Mouse (Mus musculus) kidney, postnatal 0 days (tissue): Measurements from ENCODE around the gene 1700030J22Rik. TPM values are rescaled to one million over a fixed set of nuclear protein-coding genes. Genes with fewer than 3 reads are reported as not detected.

Experiments
- ATAC-seq: fragments of 200-750 bp; cut with Nextera tagmentation; replicated peaks from 2 replicates; pipeline ENCODE4 v1.8.0; 2017; ENCODE audit warnings: low read depth, moderate number of reproducible peaks, moderate TSS enrichment, moderate library complexity; ENCODE audit not compliant: low FRiP score
- DNase-seq: peaks from one replicate; pipeline ENCODE4 v3.0.0-alpha.2; 2016; ENCODE audit warnings: low spot score
- H3K27ac ChIP-seq: fragments of 300-500 bp; sonication (generic); 2 replicates; pipeline ENCODE4 v1.5.1; 2014; ENCODE audit warnings: mild to moderate bottlenecking
- H3K27me3 ChIP-seq: fragments of 300-500 bp; sonication (generic); 2 replicates; pipeline ENCODE4 v1.6.1; 2014; ENCODE audit warnings: low read length, mixed read lengths; ENCODE audit not compliant: insufficient read depth
- H3K36me3 ChIP-seq: fragments of 300-500 bp; sonication (generic); 2 replicates; pipeline ENCODE4 v1.6.1; 2014; ENCODE audit warnings: low read length, mixed read lengths; ENCODE audit not compliant: insufficient read depth
- H3K4me1 ChIP-seq: fragments of 300-500 bp; sonication (generic); replicated peaks from 2 replicates; pipeline ENCODE4 v1.6.1; 2014; ENCODE audit warnings: antibody characterized with exemption, low read length, mixed read lengths; ENCODE audit not compliant: insufficient read depth
- H3K4me2 ChIP-seq: fragments of 300-500 bp; sonication (generic); 2 replicates; pipeline ENCODE4 v1.6.1; 2014; ENCODE audit warnings: mild to moderate bottlenecking, low read length, moderate library complexity, mixed read lengths
- H3K4me3 ChIP-seq: fragments of 300-500 bp; sonication (generic); replicated peaks from 2 replicates; pipeline ENCODE4 v1.5.1; 2014; ENCODE audit warnings: low read depth, low read length
- H3K9ac ChIP-seq: fragments of 300-500 bp; sonication (generic); 2 replicates; pipeline ENCODE4 v1.6.1; 2014; ENCODE audit warnings: low read depth, low read length
- H3K9me3 ChIP-seq: fragments of 300-500 bp; sonication (generic); replicated peaks from 2 replicates; pipeline ENCODE4 v1.6.1; 2016; ENCODE audit warnings: low read length, inconsistent platforms, mixed read lengths
- CTCF ChIP-seq: IDR thresholded peaks from 2 replicates; pipeline ENCODE4 v1.5.1; 2016; ENCODE audit warnings: antibody characterized with exemption, low read depth, mild to moderate bottlenecking, moderate library complexity
- WGBS: fragments of 180-500 bp; shearing (Covaris S2); extraction: QIAGEN DNeasy Blood & Tissue Kit; methylation state at CpG from one replicate; pipeline ENCODE4 v1.1.7; 2014; 5-methylcytosine and 5-hydroxymethylcytosine counted together
- polyA plus RNA-seq: library from polyadenylated mRNA; unstranded; fragments of >200 nt; fragmentation: Nextera tagmentation; extraction: Ambion mirVana; gene quantifications from 2 replicates; pipeline ENCODE4 v1.2.1, GENCODE M21; 2015

1700030J22Rik gene
- polyA plus RNA-seq, 1 experiment from 2014 or later: 1.4 TPM

DNA sequence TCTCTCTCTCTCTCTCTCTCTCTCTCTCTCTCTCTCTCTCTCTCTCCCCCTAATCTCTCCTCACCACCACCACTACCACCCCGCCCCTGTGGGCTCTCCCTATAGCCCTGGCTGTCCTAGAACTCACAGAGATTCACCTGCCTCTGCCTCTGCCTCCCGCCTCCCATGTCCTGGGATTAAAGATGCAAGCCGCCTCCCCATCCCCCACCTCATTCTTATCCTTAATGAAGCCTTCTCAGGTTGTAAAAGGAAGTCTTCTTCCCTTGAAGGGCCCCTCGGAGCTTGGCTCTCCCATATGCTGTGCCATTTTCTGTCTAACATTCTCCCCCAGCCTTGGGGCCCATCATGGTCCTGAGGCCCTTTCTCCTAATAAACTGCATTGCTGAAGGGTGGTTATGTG is 36.9 kb upstream of the 1700030J22Rik start:
- DNase-seq (no peak), ATAC-seq (no peak)
- 58% methylated on average over 4 of the region's 4 CpGs for WGBS
- H3K27ac ChIP-seq: no peak overlapping the region
- no peak overlapping the region for H3K4me2 ChIP-seq
- H3K9me3 ChIP-seq: no peaks in the 10 kb centered on the region
- no peaks in the 10 kb centered on the region for H3K27me3 ChIP-seq
- no peaks in the 10 kb centered on the region for H3K36me3 ChIP-seq
- no peak for TF ChIP-seq CTCF
- no peaks in the 10 kb centered on the region for H3K4me1 ChIP-seq
- H3K9ac ChIP-seq: no peak overlapping the region
- H3K4me3 ChIP-seq: no peak overlapping the region

DNA sequence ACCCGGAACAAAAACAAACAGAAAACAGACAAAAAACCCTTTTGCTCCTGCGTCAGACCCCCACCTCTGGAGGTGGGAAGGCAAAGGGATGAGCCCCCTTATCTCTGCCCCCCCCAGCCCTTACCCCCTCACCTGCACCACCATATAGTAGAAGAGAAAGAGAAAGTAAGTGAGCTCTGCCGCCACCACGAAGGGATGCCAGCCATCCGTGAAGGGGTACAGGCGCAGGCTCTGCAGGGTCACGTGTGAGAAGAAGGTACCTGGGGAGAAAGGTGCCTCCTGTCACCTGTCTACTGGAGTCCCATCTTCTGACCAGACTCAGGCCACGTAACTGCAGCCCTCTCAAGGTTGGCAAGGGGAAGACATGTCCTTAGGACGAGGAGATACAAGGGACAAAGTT is 32.6 kb upstream of the 1700030J22Rik start:
- no peaks in the 10 kb centered on the region for H3K36me3 ChIP-seq
- H3K4me3 ChIP-seq: no peak overlapping the region

DNA sequence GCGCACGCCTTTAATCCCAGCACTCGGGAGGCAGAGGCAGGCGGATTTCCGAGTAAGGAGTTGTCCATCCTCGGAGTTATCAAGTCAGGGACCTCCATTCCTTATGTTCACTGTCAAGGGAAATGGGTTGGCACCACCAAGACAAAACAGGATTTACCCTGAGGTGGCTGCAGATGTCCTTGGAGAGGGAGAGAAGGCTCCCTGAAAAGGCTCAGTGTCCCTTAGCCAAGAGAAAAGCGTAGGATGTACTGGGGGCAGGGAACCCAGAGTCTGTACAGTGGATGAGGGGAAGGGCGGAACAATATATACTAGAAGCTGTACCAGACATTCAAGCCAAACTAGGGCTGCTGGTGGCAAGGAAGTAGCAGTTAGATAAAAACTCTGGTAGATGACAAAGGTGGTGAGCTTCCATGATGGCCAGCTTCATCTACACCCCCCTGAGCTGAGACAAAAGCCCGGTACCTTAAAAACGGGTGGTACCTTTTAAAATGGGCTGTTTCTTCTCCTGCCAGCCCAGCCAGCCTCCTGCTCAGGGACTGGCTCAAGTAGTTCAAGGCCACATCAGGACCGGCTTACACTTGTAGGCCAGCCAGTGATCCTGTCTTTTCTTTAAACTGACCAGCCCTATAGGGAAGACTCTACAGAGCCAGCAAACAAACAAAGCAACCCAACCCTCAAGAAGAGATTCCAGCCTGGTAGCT is 15.4 kb upstream of the 1700030J22Rik start:
- TF ChIP-seq CTCF: no peak
- no peaks in the 10 kb centered on the region for H3K9me3 ChIP-seq
- ATAC-seq (no peak), DNase-seq (no peak)
- 0 out of 2 replicates have a peak, but pooled peaks cover 8% of the 10 kb centered on the region for H3K4me1 ChIP-seq
- peak overlapping the region; percentile 91 for H3K4me2 ChIP-seq
- H3K27ac ChIP-seq: no peak overlapping the region
- H3K36me3 ChIP-seq: no peaks in the 10 kb centered on the region
- no peaks in the 10 kb centered on the region for H3K27me3 ChIP-seq
- WGBS: 61% methylated on average over 11 of the region's 11 CpGs
- H3K4me3 ChIP-seq: peak overlapping the region; percentile 71; the same call in 1 of the 2 replicates
- peak overlapping the region; percentile 38; the same call in 1 of the 2 replicates for H3K9ac ChIP-seq

More for the DNA sequence above, 32.6 kb upstream of the 1700030J22Rik start:
- Histone ChIP-seq H3K4me2 (no peak overlapping the region), H3K27me3 (no peaks in the 10 kb centered on the region), H3K27ac (no peak overlapping the region), H3K4me1 (no peaks in the 10 kb centered on the region), H3K9me3 (no peaks in the 10 kb centered on the region), H3K9ac (no peak overlapping the region)
- TF ChIP-seq CTCF: no peak
- 75% methylated on average over 9 of the region's 9 CpGs for WGBS
- ATAC-seq (no peak), DNase-seq (no peak)

DNA sequence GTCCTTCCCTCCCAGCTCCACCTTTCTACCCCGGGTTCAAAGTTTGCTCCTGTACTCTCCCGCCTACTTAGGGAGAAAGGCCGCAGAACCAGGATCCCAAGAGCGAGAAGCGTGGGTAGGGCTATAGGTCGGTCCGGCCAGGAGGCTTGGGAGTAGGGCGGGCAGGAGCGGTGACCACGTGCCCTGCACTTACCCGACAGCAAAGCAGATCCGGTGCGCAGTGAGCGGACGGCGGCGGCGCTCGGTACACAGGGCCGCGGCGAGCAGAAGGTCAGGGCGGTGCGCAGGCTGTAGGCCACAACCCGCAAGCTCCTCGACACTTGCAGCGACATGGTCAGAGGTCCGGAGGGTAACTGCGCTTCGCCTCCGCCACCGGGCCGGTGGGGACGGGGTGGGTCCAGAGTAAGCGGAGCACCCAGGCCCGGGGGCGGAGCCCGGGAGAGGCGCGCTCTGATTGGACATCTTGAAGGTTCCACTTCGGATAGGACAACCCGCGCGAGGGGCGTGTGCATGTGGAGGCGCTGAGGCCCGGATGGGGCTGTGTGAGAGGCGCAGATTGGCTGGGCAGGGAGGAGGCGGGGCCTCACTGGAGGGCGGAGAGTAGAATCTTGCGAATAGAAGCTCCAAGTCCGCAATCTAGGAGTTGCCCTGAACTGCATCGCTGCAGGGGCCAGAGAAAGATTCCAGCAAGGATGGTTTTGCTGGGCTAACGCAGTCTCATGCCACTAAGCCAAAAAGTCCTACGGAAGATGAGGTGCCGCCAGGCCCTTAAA is 14.5 kb upstream of the 1700030J22Rik start, which contains the start of gene Gcsh:
Gene Gcsh, minus strand, starts transcription at position 443 of the 773 bp plus-strand sequence.
- Histone ChIP-seq H3K4me2 (peak within 1 kb of the TSS; percentile 91), H3K27ac (peak within 1 kb of the TSS; percentile 87), H3K4me1 (0 out of 2 replicates have a peak, but pooled peaks cover 8% of the 10 kb centered on the region), H3K9ac (peak within 1 kb of the TSS; percentile 73), H3K4me3 (peak within 1 kb of the TSS; percentile 71), H3K9me3 (no peaks in the 10 kb centered on the region), H3K36me3 (0 out of 2 replicates have a peak, but pooled peaks cover 6% of the 10 kb centered on the region), H3K27me3 (no peaks in the 10 kb centered on the region)
- ATAC-seq: peak; percentile 99
- WGBS: under 1% methylated on average over 56 of the region's 56 CpGs
- TF ChIP-seq CTCF: no peak
- peak; percentile 99 for DNase-seq

DNA sequence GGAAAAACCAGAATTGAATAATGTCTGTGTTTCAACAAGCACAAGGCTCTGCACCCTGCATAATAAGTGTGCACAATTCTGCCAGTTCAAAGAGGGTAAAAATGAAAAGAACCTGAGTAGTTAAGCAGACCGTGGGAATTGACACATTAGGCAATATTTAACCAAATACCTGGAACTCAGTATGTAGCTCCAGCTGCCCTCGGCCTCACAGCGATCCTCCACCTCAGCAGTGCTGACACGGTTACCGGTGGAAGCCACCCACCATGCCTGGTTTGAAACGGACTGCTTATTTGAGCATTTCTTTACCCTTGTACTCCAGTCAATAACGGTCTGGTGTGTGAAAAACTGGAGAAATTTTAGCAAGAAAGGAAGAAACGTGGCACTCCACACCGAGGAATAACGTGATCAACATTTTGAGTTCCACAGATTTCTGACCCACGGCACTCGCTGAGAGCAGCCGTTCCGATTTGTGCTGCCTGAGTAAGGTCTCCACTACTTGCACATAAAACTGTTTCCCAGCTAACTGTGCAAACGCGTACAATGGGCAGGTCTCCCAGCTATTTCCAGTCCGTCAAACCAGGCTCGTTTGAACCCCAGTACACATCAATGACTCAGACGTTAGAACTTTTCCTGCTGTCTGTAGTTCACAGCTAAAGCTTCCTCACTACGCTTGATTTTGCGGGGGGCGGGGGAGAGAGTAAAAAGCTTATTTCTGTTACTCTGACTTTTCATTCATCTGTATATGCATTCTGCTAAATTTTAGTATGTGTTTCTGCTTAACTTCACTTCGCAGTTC is 13.6 kb upstream of the 1700030J22Rik start:
- Histone ChIP-seq H3K27me3 (no peaks in the 10 kb centered on the region), H3K4me3 (peak overlapping the region; percentile 71), H3K9ac (peak overlapping the region; percentile 73), H3K9me3 (no peaks in the 10 kb centered on the region), H3K4me2 (peak overlapping the region; percentile 91), H3K27ac (peak overlapping the region; percentile 87), H3K36me3 (0 out of 2 replicates have a peak, but pooled peaks cover 6% of the 10 kb centered on the region), H3K4me1 (0 out of 2 replicates have a peak, but pooled peaks cover 8% of the 10 kb centered on the region)
- TF ChIP-seq CTCF: no peak
- ATAC-seq (no peak), DNase-seq (peak; percentile 51)
- 6% methylated on average over 23 of the region's 23 CpGs for WGBS
